Comparison of ENCODE assay signal across 18 mouse cellular contexts in the genomic region with DNA sequence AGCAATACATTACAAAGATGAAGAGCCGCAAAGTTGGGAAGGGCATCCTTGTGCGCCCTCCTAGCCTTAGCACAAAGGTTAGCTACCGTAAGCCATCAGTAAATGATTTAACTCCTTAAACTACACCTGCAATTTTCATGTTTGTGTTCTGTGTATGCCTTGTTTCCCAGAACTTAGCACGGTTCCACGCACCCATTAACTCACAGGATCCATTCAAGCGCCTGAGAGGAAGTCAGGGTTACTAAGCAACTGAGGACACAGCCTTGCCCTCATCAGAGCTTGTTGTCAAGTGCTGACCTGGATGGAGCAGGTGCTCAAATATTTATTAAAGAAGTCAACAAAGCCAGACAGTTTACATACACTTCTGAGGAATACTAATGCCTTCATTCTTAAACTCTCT. TPM values are rescaled to one million over a fixed set of nuclear protein-coding genes. Genes with fewer than 3 reads are reported as not detected.
DNase-seq lines count a peak whose midpoint lies in the region; ATAC-seq and TF ChIP-seq lines count a peak whose summit lies in the region.
"Had no signal": no experiment of that assay in that cellular context is flagged by ENCODE, and none has a peak within 500 bp of the region (broad histone marks: within the 10 kb centered on the region; RNA-seq: fewer than 3 reads in every experiment).

No protein-coding gene starts in this region.

- no peak overlapping the region for H3K4me2 ChIP-seq in kidney, embryonic 14.5 days (replicated peaks; ENCODE audit: low read depth, low read length)
- H3K4me2 ChIP-seq in forebrain, embryonic 11.5 days (ENCODE audit: low read depth, low read length, severe bottlenecking): no peak overlapping the region
- H3K4me2 ChIP-seq in forebrain, embryonic 12.5 days: no peak overlapping the region
- H3K4me2 ChIP-seq: forebrain, embryonic 15.5 days; hindbrain, embryonic 14.5 days; neural tube, embryonic 15.5 days had no signal

- TF ChIP-seq CTCF in E14TG2a.4 (conservative IDR thresholded peaks at IDR 0.05; ENCODE audit: low read length) (no peak), ES-Bruce4 (IDR thresholded peaks at IDR 0.05; ENCODE audit: low read depth, low read length) (no peak)

- peak; percentile 38 for DNase-seq in retina, embryonic 14.5 days (ENCODE audit: low spot score)
- no peak for DNase-seq in right cerebral cortex, postnatal 4 days
- DNase-seq in forebrain, embryonic 11.5 days (ENCODE audit: low spot score): no peak
- DNase-seq: adrenal gland, postnatal 36 days; cerebellum, adult 9-10 months; heart, postnatal 10 days; right cerebral cortex, adult 18-20 months had no signal

- WGBS in kidney, embryonic 14.5 days: 55% methylated on average over 6 of the region's 6 CpGs
- WGBS in forebrain, embryonic 11.5 days: 69% methylated on average over 6 of the region's 6 CpGs
- 64% methylated on average over 6 of the region's 6 CpGs for WGBS in forebrain, embryonic 12.5 days

- no peaks in the 10 kb centered on the region for H3K9me3 ChIP-seq in E14TG2a.4 (ENCODE audit: low read length)
- no peaks in the 10 kb centered on the region for H3K9me3 ChIP-seq in ES-Bruce4 (replicated peaks; ENCODE audit: control insufficient read depth, insufficient read depth, low read length, poor library complexity, severe bottlenecking)
- H3K9me3 ChIP-seq in kidney, embryonic 14.5 days (ENCODE audit: control insufficient read depth, low read length): no peaks in the 10 kb centered on the region
- H3K9me3 ChIP-seq in forebrain, embryonic 11.5 days (ENCODE audit: control insufficient read depth, low read length): no peaks in the 10 kb centered on the region
- no peaks in the 10 kb centered on the region for H3K9me3 ChIP-seq in forebrain, embryonic 12.5 days
- H3K9me3 ChIP-seq: forebrain, embryonic 15.5 days; midbrain, embryonic 10.5 days; neural tube, embryonic 15.5 days had no signal

- H3K4me3 ChIP-seq in E14TG2a.4 (replicated peaks; ENCODE audit: low read length) (0 out of 2 replicates have a peak overlapping the region, but pooled peaks have one; percentile 13), ES-Bruce4 (ENCODE audit: low read depth, low read length) (no peak overlapping the region)
- H3K4me3 ChIP-seq in kidney, embryonic 14.5 days (ENCODE audit: low read length): no peak overlapping the region
- H3K4me3 ChIP-seq in forebrain, embryonic 11.5 days (ENCODE audit: low read depth, low read length): no peak overlapping the region
- no peak overlapping the region for H3K4me3 ChIP-seq in forebrain, embryonic 12.5 days (replicated peaks)
- H3K4me3 ChIP-seq: forebrain, embryonic 15.5 days; layer of hippocampus, adult 2 months; midbrain, embryonic 10.5 days; neural tube, embryonic 15.5 days had no signal

- peak overlapping the region; percentile 53 for H3K9ac ChIP-seq in ES-Bruce4 (ENCODE audit: low read depth, poor library complexity, severe bottlenecking)
- H3K9ac ChIP-seq in kidney, embryonic 14.5 days (ENCODE audit: low read depth, low read length): no peak overlapping the region
- H3K9ac ChIP-seq in forebrain, embryonic 11.5 days (ENCODE audit: low read length): no peak overlapping the region
- H3K9ac ChIP-seq in forebrain, embryonic 12.5 days: no peak overlapping the region
- H3K9ac ChIP-seq: forebrain, embryonic 15.5 days; hindbrain, embryonic 14.5 days; neural tube, embryonic 15.5 days had no signal

- H3K27me3 ChIP-seq in E14TG2a.4 (ENCODE audit: insufficient read depth, low read length) (peaks cover 2% of the 10 kb centered on the region; the same call in 1 of the 2 replicates), ES-Bruce4 (ENCODE audit: control insufficient read depth, insufficient read depth, low read length, poor library complexity, severe bottlenecking) (no peaks in the 10 kb centered on the region)
- no peaks in the 10 kb centered on the region for H3K27me3 ChIP-seq in kidney, embryonic 14.5 days (ENCODE audit: control insufficient read depth, insufficient read depth, low read length)
- no peaks in the 10 kb centered on the region for H3K27me3 ChIP-seq in forebrain, embryonic 11.5 days (ENCODE audit: control insufficient read depth, insufficient read depth, low read length)
- H3K27me3 ChIP-seq in forebrain, embryonic 12.5 days: no peaks in the 10 kb centered on the region
- H3K27me3 ChIP-seq: forebrain, embryonic 15.5 days; neural tube, embryonic 15.5 days had no signal

- no peak for TF ChIP-seq POLR2A in ES-Bruce4 (IDR thresholded peaks at IDR 0.05; ENCODE audit: insufficient read depth, low read length)

- H3K27ac ChIP-seq in ES-Bruce4 (ENCODE audit: insufficient read depth, low read length): peak overlapping the region; percentile 59
- H3K27ac ChIP-seq in kidney, embryonic 14.5 days (ENCODE audit: low read depth, low read length): 0 out of 2 replicates have a peak overlapping the region, but pooled peaks have one; percentile 6
- H3K27ac ChIP-seq in forebrain, embryonic 11.5 days (ENCODE audit: low read depth, low read length): no peak overlapping the region
- H3K27ac ChIP-seq in forebrain, embryonic 12.5 days: no peak overlapping the region
- H3K27ac ChIP-seq: forebrain, embryonic 15.5 days; hindbrain, embryonic 14.5 days; layer of hippocampus, adult 2 months; midbrain, embryonic 10.5 days; neural tube, embryonic 15.5 days had no signal

- H3K36me3 ChIP-seq in E14TG2a.4 (ENCODE audit: insufficient read depth, low read length) (no peaks in the 10 kb centered on the region), ES-Bruce4 (ENCODE audit: control insufficient read depth, insufficient read depth, low read length, poor library complexity, severe bottlenecking) (no peaks in the 10 kb centered on the region)
- no peaks in the 10 kb centered on the region for H3K36me3 ChIP-seq in kidney, embryonic 14.5 days (ENCODE audit: control insufficient read depth, insufficient read depth, low read length)
- H3K36me3 ChIP-seq in forebrain, embryonic 11.5 days (ENCODE audit: control insufficient read depth, insufficient read depth, low read length): no peaks in the 10 kb centered on the region
- no peaks in the 10 kb centered on the region for H3K36me3 ChIP-seq in forebrain, embryonic 12.5 days (replicated peaks)
- H3K36me3 ChIP-seq: forebrain, embryonic 15.5 days; midbrain, embryonic 10.5 days; neural tube, embryonic 15.5 days had no signal

- TF ChIP-seq EP300 in ES-Bruce4 (IDR thresholded peaks at IDR 0.05; ENCODE audit: insufficient read depth, low read depth, low read length): no peak

- no peak for ATAC-seq in kidney, embryonic 14.5 days (ENCODE audit: low FRiP score, low TSS enrichment)
- no peak for ATAC-seq in forebrain, embryonic 11.5 days (replicated peaks; ENCODE audit: low FRiP score)
- ATAC-seq in forebrain, embryonic 12.5 days (ENCODE audit: low FRiP score): no peak
- ATAC-seq: activated CD4-positive, CD25-positive, alpha-beta regulatory T cell, adult 4 months; CD4-positive, CD25-positive, alpha-beta regulatory T cell, adult 4 months; forebrain, embryonic 15.5 days had no signal

- H3K4me1 ChIP-seq in E14TG2a.4 (replicated peaks; ENCODE audit: low read depth, low read length) (peaks cover 30% of the 10 kb centered on the region), ES-Bruce4 (ENCODE audit: control insufficient read depth, insufficient read depth, low read length) (peaks cover 4% of the 10 kb centered on the region)
- H3K4me1 ChIP-seq in kidney, embryonic 14.5 days (ENCODE audit: control insufficient read depth, insufficient read depth, low read length): no peaks in the 10 kb centered on the region
- H3K4me1 ChIP-seq in forebrain, embryonic 11.5 days (replicated peaks; ENCODE audit: control insufficient read depth, insufficient read depth, low read length): 0 out of 2 replicates have a peak, but pooled peaks cover 4% of the 10 kb centered on the region
- H3K4me1 ChIP-seq in forebrain, embryonic 12.5 days: peaks cover 7% of the 10 kb centered on the region

RNA-seq across cellular contexts. Expression of a gene that starts 2.9 kb away (rescaled TPM):
- polyA plus RNA-seq in ES-Bruce4 (2011; ENCODE audit: insufficient read depth, insufficient read length, low read depth, missing spikeins): 79.9 and 89.9 TPM in 2 replicates
- polyA plus RNA-seq in kidney, embryonic 14.5 days (2014; fragmentation: Nextera tagmentation; extraction: Ambion mirVana): 24.0 and 35.6 TPM in 2 replicates
- polyA plus RNA-seq in forebrain, embryonic 11.5 days (2014; fragmentation: Nextera tagmentation; extraction: Ambion mirVana): 23.6 and 27.2 TPM in 2 replicates
- polyA plus RNA-seq in forebrain, embryonic 12.5 days (2016; fragmentation: Nextera tagmentation; extraction: Ambion mirVana): 23.7 and 27.4 TPM in 2 replicates

RNA-seq across cellular contexts. Expression of a gene that starts 32.2 kb away (rescaled TPM):
- 36.3 and 38.7 TPM in 2 replicates for polyA plus RNA-seq in ES-Bruce4 (2011; ENCODE audit: insufficient read depth, insufficient read length, low read depth, missing spikeins)
- polyA plus RNA-seq in kidney, embryonic 14.5 days (2014; fragmentation: Nextera tagmentation; extraction: Ambion mirVana): 26.5 and 38.3 TPM in 2 replicates
- 23.1 and 25.6 TPM in 2 replicates for polyA plus RNA-seq in forebrain, embryonic 11.5 days (2014; fragmentation: Nextera tagmentation; extraction: Ambion mirVana)
- 17.6 and 19.9 TPM in 2 replicates for polyA plus RNA-seq in forebrain, embryonic 12.5 days (2016; fragmentation: Nextera tagmentation; extraction: Ambion mirVana)

RNA-seq across cellular contexts. Expression of a gene that starts 55.5 kb away (rescaled TPM):
- not detected in 2 replicates for polyA plus RNA-seq in ES-Bruce4 (2011; ENCODE audit: insufficient read depth, insufficient read length, low read depth, missing spikeins)
- not detected in 2 replicates for polyA plus RNA-seq in kidney, embryonic 14.5 days (2014; fragmentation: Nextera tagmentation; extraction: Ambion mirVana)
- 0.13 TPM in 1 of 2 replicates, not detected in the other for polyA plus RNA-seq in forebrain, embryonic 11.5 days (2014; fragmentation: Nextera tagmentation; extraction: Ambion mirVana)
- 0.06 TPM in 1 of 2 replicates, not detected in the other for polyA plus RNA-seq in forebrain, embryonic 12.5 days (2016; fragmentation: Nextera tagmentation; extraction: Ambion mirVana)
- polyA plus RNA-seq: activated CD4-positive, CD25-positive, alpha-beta regulatory T cell, adult 4 months; forebrain, embryonic 15.5 days; hindbrain, embryonic 14.5 days; midbrain, embryonic 10.5 days; neural tube, embryonic 15.5 days had no signal

Comparison
In these comparisons a context has a peak if more than half of its experiments do, and no peak if none do; other contexts are left out.
1. H3K27ac ChIP-seq: peak in ES-Bruce4 (single experiment) and kidney, embryonic 14.5 days (single experiment); none in forebrain, embryonic 11.5 days (single experiment) and forebrain, embryonic 12.5 days (single experiment).